Mouse (Mus musculus): Measurements from ENCODE around the gene Agpat3.

Gene Agpat3

DNA sequence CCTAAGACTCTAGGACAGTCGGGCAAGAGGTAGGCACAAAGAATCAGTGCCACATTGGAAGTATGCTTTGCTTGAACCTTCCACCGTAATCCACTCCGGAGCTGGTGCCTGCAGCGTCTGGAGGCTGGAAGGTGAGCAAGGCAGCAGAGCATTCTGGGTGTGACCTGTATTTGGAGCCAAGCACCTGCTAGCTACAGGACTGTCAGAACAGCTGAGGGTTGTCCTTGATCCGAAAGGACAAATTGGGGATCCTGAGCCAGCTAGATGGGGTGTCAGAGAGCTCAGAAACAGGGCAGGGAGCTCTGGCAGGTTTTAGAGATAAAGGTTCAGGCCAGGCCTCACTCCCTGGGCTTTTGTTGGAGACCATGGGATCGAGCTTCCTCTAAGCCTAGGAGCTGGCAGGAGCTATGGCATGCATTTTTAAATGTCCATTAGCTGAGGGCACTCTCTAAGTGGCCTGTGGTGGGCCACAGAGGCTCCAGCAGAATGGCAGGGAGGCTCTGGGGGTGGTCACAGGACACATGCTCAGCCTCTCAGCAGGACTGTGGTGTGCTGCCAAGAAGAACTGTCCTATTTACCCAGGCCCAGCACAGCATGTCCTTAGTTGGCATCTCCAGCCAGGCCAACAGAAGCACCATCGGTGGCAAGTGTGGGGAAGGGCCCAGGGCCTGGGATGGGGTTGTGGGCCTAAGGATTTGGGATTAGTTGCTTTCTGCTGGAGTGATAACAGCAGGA is 91.2 kb downstream of the Agpat3 start:
- in situ Hi-C loops (cut with MboI, MseI) = no loop called here

DNA sequence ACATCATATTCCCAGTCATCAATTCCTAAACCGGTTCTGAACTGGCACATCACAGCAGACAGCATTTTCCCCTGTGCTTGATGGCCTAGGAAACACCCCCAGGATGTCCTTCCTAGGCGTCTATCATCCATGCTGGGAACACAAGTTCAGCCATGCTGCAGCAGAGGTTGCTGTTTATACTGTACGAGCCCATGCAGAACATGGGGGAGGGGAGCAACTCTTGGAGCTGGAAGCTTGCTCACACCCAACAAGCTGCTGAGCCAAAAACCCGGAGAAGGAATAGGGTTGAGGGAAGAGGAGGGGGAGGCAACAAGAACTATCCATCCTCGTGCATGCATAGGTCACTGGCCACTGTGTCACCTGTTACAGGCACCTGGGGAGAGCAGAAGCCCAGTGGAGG is 92.0 kb downstream of the Agpat3 start:
- in situ Hi-C loops (cut with MboI, MseI) = no loop called here

DNA sequence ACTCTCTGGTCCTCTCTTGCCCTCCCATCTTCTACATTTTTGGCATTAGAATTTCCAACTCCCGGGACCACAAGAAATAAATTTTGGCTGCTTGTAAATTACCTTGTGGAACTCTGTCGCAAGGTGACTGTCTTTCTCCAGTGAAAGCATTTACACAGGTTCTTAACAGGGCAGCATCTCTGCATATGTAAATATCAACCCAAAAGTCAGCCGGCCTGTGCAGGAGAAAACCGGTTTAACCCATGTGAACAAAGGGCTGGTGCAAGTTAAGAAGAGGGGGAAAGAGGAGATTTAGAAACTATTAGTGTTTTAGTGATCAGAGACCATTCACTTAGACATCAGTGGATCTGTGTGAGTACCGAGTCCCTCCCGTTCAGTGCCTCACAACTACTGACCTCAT is 92.6 kb downstream of the Agpat3 start:
- in situ Hi-C loops (cut with MboI, MseI) = no loop called here

DNA sequence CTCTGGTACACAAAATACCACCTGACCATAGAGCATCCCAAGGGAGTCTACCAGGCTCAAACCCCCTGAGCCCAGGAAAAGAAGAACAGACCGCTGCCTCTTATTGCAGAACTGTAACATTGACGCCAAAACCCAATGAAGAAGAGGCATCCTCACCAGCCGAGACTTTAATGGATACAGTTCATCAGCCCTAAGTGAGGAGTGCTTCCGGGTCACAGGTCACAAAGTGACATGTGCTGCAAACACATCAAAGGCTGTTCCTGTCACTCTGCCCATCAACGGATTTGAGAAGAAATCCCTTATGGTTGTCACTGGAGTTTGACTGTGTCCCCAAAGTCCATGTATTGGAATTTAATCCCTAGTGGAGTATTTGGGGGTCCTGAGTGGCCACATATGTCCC is 93.1 kb downstream of the Agpat3 start:
- in situ Hi-C loops (cut with MboI, MseI) = no loop called here

DNA sequence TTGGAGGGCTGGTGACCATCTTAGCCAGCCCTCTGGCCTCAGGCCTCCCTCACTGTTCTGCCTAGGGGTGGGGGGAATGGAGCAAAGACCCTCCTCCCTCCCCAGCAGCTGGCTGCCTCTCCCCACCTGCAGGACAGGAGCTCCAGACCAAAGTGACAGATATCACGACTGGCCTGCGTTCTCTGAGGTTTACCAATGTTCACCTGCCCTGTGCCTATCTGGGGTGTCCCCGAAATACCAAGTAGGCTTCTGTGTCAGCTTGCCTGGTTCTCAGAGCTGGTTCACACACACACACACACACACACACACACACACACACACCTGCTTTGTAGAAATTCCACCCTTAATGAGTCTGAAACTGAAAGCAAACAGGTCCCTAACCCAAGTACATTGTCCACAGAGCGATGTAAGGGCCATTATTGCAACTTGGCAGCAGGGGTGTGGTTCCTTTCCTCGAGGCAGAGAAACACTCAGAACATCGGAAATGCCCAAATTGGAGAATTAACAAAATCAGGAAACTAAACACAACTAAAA is 94.1 kb downstream of the Agpat3 start:
- in situ Hi-C loops (cut with MboI, MseI) = no loop called here

DNA sequence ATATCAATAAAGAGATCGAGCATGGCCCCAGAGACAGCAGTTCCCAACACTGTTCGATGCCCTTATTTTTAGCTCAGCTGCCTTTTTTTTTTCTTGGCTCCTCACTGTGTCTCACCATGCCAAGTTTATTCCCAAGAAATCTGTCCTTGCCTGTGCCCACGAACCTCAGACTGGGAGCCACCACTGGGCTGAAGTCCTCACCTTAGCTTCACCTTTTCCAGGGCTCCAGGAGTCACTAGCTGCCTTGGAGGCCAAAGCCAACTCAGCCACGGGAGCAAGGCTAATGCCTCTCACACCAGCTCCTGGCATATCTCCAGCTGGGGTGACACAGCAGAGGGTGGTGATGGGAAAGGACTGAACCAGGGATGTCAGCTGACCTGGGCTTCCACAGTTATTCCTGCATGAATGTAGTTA is 96.6 kb downstream of the Agpat3 start:
- in situ Hi-C loops (cut with MboI, MseI) = no loop called here

DNA sequence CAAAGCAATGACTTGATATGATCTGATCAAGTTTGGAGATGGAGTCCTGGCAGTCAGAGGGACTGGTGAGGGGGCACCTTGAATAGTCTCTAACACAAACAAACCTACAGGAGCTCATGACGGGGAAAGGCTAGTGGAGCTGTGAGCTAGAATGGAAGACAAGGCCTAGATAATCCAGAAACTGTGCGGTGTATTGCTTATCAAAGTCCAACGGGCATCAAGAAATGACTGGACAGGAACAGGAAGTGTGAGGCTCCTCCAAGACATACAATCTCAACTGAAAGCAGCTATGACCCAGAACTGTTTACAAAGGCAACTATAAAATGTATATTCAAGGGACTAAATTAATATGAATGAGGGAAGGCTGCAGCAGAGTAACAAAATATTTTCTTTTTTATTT is 105.1 kb downstream of the Agpat3 start:
- in situ Hi-C loops (cut with MboI, MseI) = loop anchor here (5.0 kb wide), 1 partner anchor 55 kb away; no protein-coding TSS in a partner anchor

DNA sequence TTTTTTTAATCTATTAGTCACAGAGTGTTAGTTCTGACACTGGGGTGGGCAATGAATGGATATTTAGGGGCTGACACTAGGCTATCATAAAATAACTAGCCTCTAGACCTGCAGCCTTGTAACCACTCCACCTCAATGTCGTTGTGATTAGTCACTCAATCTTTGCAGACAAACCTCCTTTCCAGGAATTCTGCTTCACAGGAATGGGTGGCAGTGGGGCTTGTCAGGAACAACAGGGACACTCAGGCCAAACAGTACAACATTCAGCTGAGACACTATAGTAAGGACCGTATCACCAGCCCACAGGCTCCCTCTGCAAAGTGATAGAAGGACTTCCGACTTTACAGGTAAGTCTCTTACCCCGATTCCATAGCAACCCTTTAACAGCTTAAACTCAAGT is 105.6 kb downstream of the Agpat3 start:
- in situ Hi-C loops (cut with MboI, MseI) = loop anchor here (5.0 kb wide), 1 partner anchor 56 kb away; no protein-coding TSS in a partner anchor

DNA sequence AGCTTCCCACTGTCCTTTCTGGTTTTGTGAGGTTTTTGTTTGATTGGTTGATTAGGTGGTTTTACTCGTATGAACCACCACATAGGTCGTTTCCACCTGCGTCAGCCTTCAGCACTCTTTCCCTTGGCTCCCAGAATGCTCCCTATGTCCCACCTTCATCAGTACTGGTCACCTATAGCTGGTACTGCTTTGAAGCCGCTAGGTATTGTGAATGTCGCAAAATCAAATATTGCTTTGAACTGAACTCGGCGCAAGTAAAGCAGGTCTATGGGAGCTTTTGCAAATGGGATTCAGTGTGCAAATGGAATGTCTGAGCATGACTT is 107.1 kb downstream of the Agpat3 start:
- in situ Hi-C loops (cut with MboI, MseI) = loop anchor here (5.0 kb wide), 1 partner anchor 57 kb away; no protein-coding TSS in a partner anchor

DNA sequence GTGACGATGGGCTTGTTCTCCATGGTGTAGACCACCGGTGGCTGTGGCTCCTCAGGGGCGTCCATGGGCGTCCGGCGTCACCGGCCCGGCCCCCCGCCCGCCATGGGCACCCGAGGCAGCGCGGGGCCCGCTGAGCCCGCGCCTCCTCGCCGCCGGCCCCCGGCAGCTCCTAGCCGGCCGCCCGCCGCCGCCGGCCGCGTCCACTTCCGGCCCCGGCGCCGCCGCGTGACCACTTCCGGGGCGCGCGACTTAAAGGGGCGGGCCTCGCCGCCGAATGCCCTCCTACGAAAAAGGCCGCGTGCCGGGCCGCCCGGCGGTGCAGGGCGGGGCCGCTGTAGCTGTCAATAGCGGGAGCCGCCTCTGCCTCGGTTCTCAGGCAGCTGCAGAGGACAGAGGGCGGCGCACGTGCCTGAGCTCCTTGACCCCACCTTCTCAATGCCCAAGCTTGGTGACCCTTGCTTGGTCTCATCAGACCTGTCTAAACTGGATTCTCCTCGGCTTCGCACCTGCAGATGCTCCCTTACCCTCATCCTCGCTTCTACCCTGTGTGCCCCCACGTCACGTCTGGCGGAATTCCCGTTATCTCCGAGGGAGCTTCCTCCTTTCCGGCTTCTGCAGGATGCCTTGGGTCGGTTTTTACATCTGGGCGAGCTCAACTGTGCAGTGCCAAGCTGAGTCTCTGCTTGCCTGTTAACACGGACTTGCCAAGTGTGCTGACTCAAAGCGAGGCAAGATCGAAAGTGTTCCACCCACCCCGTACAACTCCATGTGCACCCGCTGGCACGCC is 107.7 kb downstream of the Agpat3 start, which contains the start of gene Trappc10:
TSS of gene Trappc10 (minus strand) at position 204 of the 787 bp plus-strand sequence.
- in situ Hi-C loops (cut with MboI, MseI) = loop anchor here (5.0 kb wide), 1 partner anchor 58 kb away; no protein-coding TSS in a partner anchor

DNA sequence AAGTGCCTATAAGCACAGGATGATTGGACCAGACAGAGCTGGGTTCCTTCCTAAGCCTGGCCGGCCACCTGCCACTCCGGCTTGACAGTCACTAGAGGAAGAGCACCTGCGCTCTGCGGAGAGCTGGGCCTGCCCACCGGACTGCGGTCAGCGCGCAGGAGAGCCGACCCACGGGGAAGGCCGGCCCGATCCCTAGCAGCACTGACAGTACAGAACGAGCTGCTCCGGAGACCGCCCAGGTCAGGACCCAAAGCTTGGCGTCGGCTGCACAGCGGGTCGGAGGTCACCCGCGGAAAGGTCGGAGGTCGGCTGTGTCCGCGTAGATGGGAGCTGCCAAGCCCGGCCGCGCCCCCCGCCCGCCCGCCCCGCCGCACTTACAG is 108.2 kb downstream of the Agpat3 start:
- in situ Hi-C loops (cut with MboI, MseI) = no loop called here

DNA sequence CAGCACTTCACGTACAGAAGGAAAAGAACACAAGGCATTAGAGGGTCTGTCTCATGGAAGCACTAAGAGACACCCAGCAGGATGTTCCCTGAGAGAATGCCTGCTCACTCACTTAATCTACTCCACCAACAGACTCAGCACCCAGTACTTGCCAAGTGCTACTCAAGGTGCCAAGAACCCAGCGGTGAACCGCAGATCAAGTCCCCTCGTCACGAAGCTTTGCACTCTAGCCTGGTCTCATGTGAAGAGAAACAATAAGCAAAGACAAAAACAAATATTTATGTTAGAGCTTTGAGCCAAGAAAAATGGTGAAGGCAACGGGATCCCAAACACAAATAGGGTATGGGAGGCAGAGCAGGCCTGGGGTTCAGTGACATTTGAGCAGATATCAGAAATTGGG is 113.4 kb downstream of the Agpat3 start:
- in situ Hi-C loops (cut with MboI, MseI) = no loop called here

DNA sequence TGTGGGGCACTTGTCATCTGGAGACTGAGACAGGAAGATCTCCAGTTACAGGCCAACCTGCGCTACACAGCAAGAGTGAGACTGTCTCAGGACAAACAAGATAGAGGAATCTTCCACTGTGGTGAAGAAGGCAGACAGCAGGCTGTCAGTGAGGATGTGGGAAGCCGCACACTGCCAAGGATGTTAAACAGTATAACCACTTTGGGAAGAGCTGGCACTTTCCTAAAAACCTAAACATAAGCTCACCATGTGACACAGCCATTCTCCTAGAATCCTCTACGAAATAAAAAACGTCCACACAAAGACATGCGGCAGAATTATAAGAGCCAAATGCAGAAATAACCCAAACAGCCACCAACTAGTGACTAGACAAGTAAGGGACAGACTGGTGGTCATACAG is 114.0 kb downstream of the Agpat3 start:
- in situ Hi-C loops (cut with MboI, MseI) = no loop called here

DNA sequence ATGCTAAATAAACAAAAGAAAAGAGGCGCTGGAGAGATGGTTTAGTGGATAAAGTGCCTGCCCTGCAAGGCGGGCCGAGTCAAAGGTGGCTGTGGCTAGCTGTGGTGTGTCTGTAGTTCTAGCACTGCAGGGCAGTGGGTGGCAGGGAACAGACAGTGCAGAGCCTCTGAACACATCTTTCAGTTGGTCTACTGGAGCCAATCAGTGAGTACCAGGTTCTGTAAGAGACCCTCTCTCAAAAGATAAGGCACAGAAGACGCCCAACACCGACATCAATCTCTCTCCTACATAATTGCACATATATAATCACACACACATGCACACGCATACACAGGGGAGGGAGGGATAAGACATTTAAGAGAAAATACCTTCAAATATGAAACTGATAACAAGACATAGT is 114.5 kb downstream of the Agpat3 start:
- in situ Hi-C loops (cut with MboI, MseI) = no loop called here

DNA sequence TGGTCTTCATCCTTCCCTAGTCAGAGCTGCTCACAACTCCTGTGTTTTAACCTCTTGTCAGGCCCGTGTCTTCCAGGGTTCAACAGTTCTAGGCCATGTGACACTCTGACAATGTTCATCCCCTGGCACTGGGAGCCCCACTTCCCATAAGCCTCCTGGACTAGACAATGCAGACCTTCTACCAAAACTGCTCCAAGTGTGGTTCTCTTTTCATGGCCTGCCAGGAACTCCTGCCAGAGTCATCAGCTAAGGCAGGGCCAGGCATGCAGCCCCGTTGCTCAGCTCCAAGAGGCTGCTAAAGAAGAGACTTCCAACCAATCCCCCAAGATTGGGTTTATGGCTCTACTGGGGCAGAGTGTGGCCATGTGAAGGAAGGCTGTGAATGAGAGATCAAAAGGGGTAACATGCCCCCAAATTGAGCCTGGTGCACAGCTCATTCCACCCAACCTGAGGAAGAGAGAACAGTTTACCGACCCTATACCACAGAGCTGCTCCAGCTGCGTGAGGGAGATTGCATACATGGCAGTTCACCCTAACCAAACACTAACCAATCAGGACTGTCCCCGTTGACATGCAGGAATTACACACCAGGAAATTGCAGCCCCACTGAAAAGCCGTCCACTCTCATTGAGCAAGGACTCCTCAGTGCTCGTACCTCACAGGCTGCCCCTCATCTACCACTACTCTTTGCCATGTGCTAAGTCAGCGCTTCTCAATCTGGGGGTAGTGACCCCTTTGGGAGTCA is 115.2 kb downstream of the Agpat3 start:
- in situ Hi-C loops (cut with MboI, MseI) = no loop called here

DNA sequence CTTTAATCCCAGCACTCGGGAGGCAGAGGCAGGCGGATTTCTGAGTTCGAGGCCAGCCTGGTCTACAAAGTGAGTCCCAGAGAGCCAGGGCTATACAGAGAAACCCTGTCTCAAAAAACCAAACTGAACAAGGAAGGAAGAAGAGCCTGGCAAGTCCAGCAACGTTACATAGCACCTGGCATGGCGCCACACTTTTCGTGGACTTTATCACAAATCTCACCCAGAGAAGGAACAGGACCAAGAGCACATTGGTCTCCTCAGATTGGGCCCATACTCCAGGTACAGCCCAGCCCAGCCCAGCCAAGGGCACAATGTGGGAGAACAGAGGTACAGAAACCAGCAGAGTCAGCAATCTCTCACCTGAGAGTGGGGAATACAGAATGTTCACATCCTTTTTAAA is 118.5 kb downstream of the Agpat3 start:
- in situ Hi-C loops (cut with MboI, MseI) = no loop called here

DNA sequence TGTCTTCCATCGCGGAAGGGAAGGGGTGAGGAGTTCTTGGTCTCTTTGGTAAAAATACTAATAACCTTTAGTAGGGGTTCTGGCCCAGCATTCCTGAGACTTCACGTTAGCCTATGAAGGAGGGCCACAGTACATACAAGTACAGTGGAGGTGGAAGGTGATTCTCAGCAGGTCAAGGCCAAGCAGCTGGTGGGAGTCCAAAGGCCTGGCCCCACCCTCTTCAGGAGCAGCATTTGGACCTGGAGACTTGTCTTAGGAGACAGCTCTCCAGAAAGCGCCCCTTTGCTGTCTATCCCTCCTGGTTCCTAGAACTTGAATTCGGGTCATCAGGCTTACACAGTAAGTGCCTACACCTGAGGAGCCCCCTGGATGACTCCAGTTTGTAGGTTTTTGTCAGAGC is 119.1 kb downstream of the Agpat3 start:
- in situ Hi-C loops (cut with MboI, MseI) = no loop called here

DNA sequence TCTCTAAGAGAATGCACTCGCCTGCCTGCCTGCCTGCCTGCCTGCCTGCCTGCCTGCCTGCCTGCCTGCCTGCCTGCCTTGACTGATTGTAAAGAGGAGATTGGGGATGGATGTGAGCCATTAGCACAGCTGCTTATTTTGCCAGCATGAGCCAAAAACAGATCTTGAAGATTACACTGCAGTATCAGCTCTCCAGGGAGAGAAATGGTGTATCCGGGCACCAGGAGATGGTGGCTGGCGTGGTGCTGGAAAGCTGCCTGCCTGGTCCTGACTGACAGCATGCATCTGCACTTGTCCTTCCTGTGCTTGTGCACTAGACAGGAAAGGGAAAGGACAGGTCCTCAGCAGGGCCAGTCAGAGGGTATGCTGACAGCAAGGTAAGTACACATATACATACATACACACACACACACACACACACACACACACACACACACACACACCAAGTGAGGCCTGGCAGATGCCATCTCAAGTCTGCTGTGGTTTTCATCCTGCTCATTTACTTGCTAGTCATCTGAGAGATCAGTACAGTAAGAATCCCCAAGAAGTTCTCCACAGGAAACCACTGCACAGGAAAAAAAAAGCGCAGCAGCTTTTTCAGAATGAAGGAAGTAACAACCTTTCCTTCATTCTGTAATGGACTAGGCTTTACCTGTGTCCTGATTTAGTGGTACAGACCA is 119.8 kb downstream of the Agpat3 start:
- in situ Hi-C loops (cut with MboI, MseI) = no loop called here

DNA sequence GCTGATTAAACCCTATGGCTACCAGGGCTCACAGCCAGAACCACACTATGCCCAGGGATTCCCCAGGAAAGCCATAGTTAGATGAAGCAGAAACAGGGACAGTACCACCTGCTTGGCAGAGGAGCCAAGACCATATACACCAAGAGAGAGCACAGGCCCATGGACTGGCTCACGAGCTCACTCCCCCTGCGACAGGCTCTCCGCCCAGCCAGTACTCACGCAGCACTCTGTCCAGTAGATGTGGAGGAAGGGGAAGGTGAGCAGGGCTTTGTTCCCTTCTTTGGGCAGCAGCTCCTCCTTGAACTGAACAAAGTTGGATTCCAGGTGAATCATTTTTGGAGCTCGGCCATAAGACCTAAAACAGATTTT is 123.7 kb downstream of the Agpat3 start:
- in situ Hi-C loops (cut with MboI, MseI) = no loop called here

DNA sequence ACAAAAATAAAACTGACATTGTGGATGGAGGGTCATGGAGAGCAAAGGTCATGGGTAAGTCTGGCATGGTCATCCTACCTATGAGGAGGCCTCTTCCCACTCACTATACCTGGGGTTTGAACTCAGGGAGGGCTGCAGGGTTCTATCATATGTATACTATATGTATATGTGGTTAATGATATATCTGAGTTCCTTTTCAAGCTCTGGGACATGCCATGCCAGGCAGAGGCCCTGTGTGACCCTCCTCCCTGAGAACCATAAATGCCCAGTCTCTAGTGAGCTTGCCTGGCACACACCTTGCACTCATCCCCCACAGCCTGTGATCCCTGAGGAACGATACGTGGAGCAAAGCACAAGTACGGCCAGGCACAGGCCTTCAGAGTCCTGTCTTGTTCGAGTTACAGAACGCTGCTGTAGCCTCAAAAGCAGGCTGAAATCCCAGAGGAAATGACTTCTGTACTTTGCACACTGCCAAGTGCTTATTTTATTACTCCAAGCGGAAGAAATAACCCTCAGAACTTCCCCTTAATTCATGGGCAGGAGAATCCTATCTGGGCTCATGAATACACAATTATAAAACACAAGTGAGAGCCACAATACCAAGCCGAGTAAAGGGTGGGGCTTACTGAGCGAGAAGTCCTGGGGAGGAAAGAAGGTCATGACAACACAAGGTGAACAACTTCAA is 124.3 kb downstream of the Agpat3 start:
- in situ Hi-C loops (cut with MboI, MseI) = no loop called here

DNA sequence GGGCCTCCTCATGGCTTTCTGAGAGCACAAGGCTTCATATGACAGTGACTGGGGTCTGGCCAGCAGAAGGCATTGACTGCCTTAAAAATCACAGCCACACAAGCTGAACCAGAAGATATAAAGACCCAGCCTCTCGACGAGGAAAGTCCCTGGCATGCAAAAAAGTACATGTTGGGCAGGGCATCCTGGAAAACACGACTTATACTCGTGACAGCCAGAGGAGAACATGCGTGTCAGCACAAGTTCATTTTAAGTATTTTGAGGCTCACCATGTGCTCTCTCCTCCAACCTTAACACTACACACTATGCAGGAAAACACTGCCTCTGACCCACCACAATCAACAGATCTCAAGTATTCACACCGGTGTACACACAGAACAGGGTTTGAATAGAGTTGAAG is 128.2 kb downstream of the Agpat3 start:
- in situ Hi-C loops (cut with MboI, MseI) = no loop called here
